Mouse (Mus musculus): Measurements from ENCODE around the gene Gm12258. TPM values are rescaled to one million over a fixed set of nuclear protein-coding genes. Genes with fewer than 3 reads are reported as not detected.

Gm12258 gene
- polyA plus RNA-seq, 1 experiment = 18.9 TPM

DNA sequence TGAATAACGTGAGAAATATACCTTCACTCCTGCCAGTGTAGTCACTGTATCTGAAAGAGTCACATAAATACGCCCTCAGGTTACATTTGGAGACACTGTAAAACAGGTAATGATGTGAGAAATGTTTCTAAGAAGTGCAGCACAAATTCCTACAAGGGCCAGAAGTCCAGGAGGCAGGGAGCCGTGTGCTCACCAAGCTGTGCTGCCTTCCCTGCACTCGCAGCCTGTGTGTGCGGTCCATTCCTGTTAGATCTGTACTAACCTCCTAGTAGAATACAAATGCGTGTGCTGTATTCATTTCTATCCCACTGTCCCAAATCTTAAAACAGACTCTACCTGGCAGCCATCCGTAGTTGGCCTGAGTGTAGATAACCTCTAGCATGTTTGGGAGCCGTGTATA is 13.8 kb downstream of the Gm12258 start:
- no peak overlapping the region for H3K27ac ChIP-seq (ENCODE audit: control insufficient read depth, insufficient read depth, low read length)
- H3K36me3 ChIP-seq (ENCODE audit: control insufficient read depth, insufficient read depth, low read length) = peaks cover 47% of the 10 kb centered on the region
- no peaks in the 10 kb centered on the region for H3K4me1 ChIP-seq (replicated peaks; ENCODE audit: control insufficient read depth, insufficient read depth, low read length)
- DNase-seq = no peak
- no peak overlapping the region for H3K4me3 ChIP-seq (ENCODE audit: control insufficient read depth, insufficient read depth, low read length)
- no peaks in the 10 kb centered on the region; the same call in 1 of the 2 replicates for H3K27me3 ChIP-seq (ENCODE audit: control insufficient read depth, insufficient read depth, low read length)
- 97% methylated on average over 8 of the region's 8 CpGs for WGBS
- no peak for TF ChIP-seq CTCF (IDR thresholded peaks at IDR 0.05; ENCODE audit: borderline replicate concordance, control insufficient read depth, extremely low read depth, insufficient read depth, low read length, poor library complexity)
- no peak for TF ChIP-seq POLR2A (IDR thresholded peaks at IDR 0.05; ENCODE audit: control insufficient read depth, extremely low read depth, insufficient read depth, low read length, poor library complexity)

- 4% methylated on average over 37 of the region's 37 CpGs for WGBS
- H3K27me3 ChIP-seq (ENCODE audit: control insufficient read depth, insufficient read depth, low read length) = no peaks in the 10 kb centered on the region
- peak within 1 kb of the TSS; percentile 69 for H3K4me3 ChIP-seq (ENCODE audit: control insufficient read depth, insufficient read depth, low read length)
- DNase-seq = peak; percentile 91
- TF ChIP-seq CTCF (IDR thresholded peaks at IDR 0.05; ENCODE audit: borderline replicate concordance, control insufficient read depth, extremely low read depth, insufficient read depth, low read length, poor library complexity) (peak; percentile 62; the same call in 1 of the 2 replicates), POLR2A (IDR thresholded peaks at IDR 0.05; ENCODE audit: control insufficient read depth, extremely low read depth, insufficient read depth, low read length, poor library complexity) (peak; percentile 64)
- peak within 1 kb of the TSS; percentile 81 for H3K27ac ChIP-seq (ENCODE audit: control insufficient read depth, insufficient read depth, low read length)
- peaks cover 10% of the 10 kb centered on the region for H3K4me1 ChIP-seq (replicated peaks; ENCODE audit: control insufficient read depth, insufficient read depth, low read length)
- no peaks in the 10 kb centered on the region for H3K36me3 ChIP-seq (ENCODE audit: control insufficient read depth, insufficient read depth, low read length)
Observed at GRCm38 (mm10) chr11:58867039-58867953, 20.3 kb downstream of the Gm12258 start, which contains the start of gene 2810021J22Rik. 2810021J22Rik (plus strand) TSS chr11:58867216.

DNA sequence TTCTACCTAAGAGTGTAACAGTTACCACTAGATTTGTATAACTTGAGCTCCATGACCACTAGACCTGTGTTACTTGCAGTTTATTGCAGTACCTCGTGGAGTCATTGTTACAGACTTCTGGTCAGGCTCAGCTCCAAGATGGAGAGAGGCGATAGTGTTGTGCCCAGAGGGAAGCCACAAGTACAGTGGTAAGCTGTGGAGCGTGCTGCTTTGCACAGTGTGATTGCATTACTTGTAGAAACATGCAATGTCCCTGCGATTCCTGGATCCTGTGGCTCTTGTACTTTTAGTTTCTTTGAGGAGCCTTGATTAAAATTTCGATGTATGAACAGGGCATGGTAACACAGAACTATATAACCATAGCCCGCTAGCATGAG is 21.0 kb downstream of the Gm12258 start:
- Histone ChIP-seq H3K4me3 (ENCODE audit: control insufficient read depth, insufficient read depth, low read length) (no peak overlapping the region), H3K36me3 (ENCODE audit: control insufficient read depth, insufficient read depth, low read length) (no peaks in the 10 kb centered on the region), H3K27ac (ENCODE audit: control insufficient read depth, insufficient read depth, low read length) (no peak overlapping the region), H3K4me1 (replicated peaks; ENCODE audit: control insufficient read depth, insufficient read depth, low read length) (peaks cover 10% of the 10 kb centered on the region), H3K27me3 (ENCODE audit: control insufficient read depth, insufficient read depth, low read length) (no peaks in the 10 kb centered on the region)
- 82% methylated on average over 6 of the region's 6 CpGs for WGBS
- no peak for DNase-seq
- TF ChIP-seq POLR2A (IDR thresholded peaks at IDR 0.05; ENCODE audit: control insufficient read depth, extremely low read depth, insufficient read depth, low read length, poor library complexity) (no peak), CTCF (IDR thresholded peaks at IDR 0.05; ENCODE audit: borderline replicate concordance, control insufficient read depth, extremely low read depth, insufficient read depth, low read length, poor library complexity) (no peak)

GRCm38 (mm10) chr11:58870961-58871360 is 24.0 kb downstream of the Gm12258 start:
- H3K4me3 ChIP-seq (ENCODE audit: control insufficient read depth, insufficient read depth, low read length) = no peak overlapping the region
- peaks cover 10% of the 10 kb centered on the region for H3K4me1 ChIP-seq (replicated peaks; ENCODE audit: control insufficient read depth, insufficient read depth, low read length)
- no peaks in the 10 kb centered on the region for H3K36me3 ChIP-seq (ENCODE audit: control insufficient read depth, insufficient read depth, low read length)
- no peak for TF ChIP-seq CTCF (IDR thresholded peaks at IDR 0.05; ENCODE audit: borderline replicate concordance, control insufficient read depth, extremely low read depth, insufficient read depth, low read length, poor library complexity)
- no peak for TF ChIP-seq POLR2A (IDR thresholded peaks at IDR 0.05; ENCODE audit: control insufficient read depth, extremely low read depth, insufficient read depth, low read length, poor library complexity)
- no peak for DNase-seq
- WGBS = 95% methylated on average over 4 of the region's 4 CpGs
- H3K27me3 ChIP-seq (ENCODE audit: control insufficient read depth, insufficient read depth, low read length) = no peaks in the 10 kb centered on the region
- no peak overlapping the region for H3K27ac ChIP-seq (ENCODE audit: control insufficient read depth, insufficient read depth, low read length)

- peaks cover 20% of the 10 kb centered on the region for H3K4me1 ChIP-seq (replicated peaks; ENCODE audit: control insufficient read depth, insufficient read depth, low read length)
- H3K36me3 ChIP-seq (ENCODE audit: control insufficient read depth, insufficient read depth, low read length) = peaks cover 25% of the 10 kb centered on the region
- no peak; the same call in 1 of the 2 replicates for TF ChIP-seq POLR2A (IDR thresholded peaks at IDR 0.05; ENCODE audit: control insufficient read depth, extremely low read depth, insufficient read depth, low read length, poor library complexity)
- TF ChIP-seq CTCF (IDR thresholded peaks at IDR 0.05; ENCODE audit: borderline replicate concordance, control insufficient read depth, extremely low read depth, insufficient read depth, low read length, poor library complexity) = no peak
- peak overlapping the region; percentile 23; the same call in 1 of the 2 replicates for H3K4me3 ChIP-seq (ENCODE audit: control insufficient read depth, insufficient read depth, low read length)
- DNase-seq = peak; percentile 87
- H3K27ac ChIP-seq (ENCODE audit: control insufficient read depth, insufficient read depth, low read length) = peak overlapping the region; percentile 87
- 12% methylated on average over 8 of the region's 8 CpGs for WGBS
- H3K27me3 ChIP-seq (ENCODE audit: control insufficient read depth, insufficient read depth, low read length) = no peaks in the 10 kb centered on the region
Observed at GRCm38 (mm10) chr11:58883756-58884155, 36.8 kb downstream of the Gm12258 start.

DNA sequence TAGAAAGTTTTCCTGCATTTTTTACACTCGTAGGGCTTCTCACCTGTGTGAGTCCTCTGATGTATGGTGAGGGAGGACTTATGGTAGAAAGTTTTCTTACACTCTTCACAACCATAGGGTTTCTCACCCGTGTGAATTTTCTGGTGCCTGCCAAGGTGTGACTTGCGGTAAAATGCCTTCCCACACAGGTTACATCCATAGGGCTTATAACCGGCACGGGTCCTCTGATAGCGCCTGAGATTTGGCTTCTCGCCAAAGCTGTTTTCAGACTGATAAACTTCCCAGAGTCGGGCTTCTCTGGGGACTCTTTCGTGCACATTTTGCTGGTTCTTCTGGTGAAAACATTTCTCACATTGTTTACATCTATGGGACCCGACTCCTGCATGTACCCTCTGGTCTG is 43.6 kb downstream of the Gm12258 start:
- Histone ChIP-seq H3K27me3 (ENCODE audit: control insufficient read depth, insufficient read depth, low read length) (no peaks in the 10 kb centered on the region), H3K27ac (ENCODE audit: control insufficient read depth, insufficient read depth, low read length) (no peak overlapping the region), H3K4me1 (replicated peaks; ENCODE audit: control insufficient read depth, insufficient read depth, low read length) (peaks cover 4% of the 10 kb centered on the region), H3K36me3 (ENCODE audit: control insufficient read depth, insufficient read depth, low read length) (peaks cover 45% of the 10 kb centered on the region), H3K4me3 (ENCODE audit: control insufficient read depth, insufficient read depth, low read length) (no peak overlapping the region)
- TF ChIP-seq POLR2A (IDR thresholded peaks at IDR 0.05; ENCODE audit: control insufficient read depth, extremely low read depth, insufficient read depth, low read length, poor library complexity) (no peak), CTCF (IDR thresholded peaks at IDR 0.05; ENCODE audit: borderline replicate concordance, control insufficient read depth, extremely low read depth, insufficient read depth, low read length, poor library complexity) (no peak)
- 96% methylated on average over 10 of the region's 10 CpGs for WGBS
- DNase-seq = no peak

Data from thymus, adult 2 months (tissue).